Mouse (Mus musculus) urinary bladder, postnatal 4 days (tissue): Measurements from ENCODE around the gene Ada.
"Not testable (repeated sequence)": the region's sequence is repeated elsewhere in the genome, so short reads cannot be mapped to it uniquely, and the experiment has no call there.

Experiments used
- DNase-seq, 2 experiments: peaks; one replicate each; pipeline ENCODE4 v3.0.0; 2021 to 2022; ENCODE audit warnings: low spot score in 2 of 2

Ada gene

GRCm38 (mm10) chr2:163697764-163698480 is 52.1 kb downstream of the Ada start:
- peak in 1 of 2 experiments; percentile 31 for DNase-seq

- no peak for DNase-seq
Observed at GRCm38 (mm10) chr2:163696763-163697162, 53.3 kb downstream of the Ada start.

GRCm38 (mm10) chr2:163693716-163694314 is 56.2 kb downstream of the Ada start:
- DNase-seq = no peak

GRCm38 (mm10) chr2:163692873-163693612 is 57.0 kb downstream of the Ada start:
- no peak for DNase-seq

- DNase-seq = no peak
Observed at GRCm38 (mm10) chr2:163691846-163692605, 58.0 kb downstream of the Ada start.

GRCm38 (mm10) chr2:163690409-163691304 is 59.4 kb downstream of the Ada start:
- no peak for DNase-seq

- DNase-seq = no peak
Observed at GRCm38 (mm10) chr2:163689771-163690170, 60.3 kb downstream of the Ada start.

- DNase-seq = not testable (repeated sequence)
Observed at GRCm38 (mm10) chr2:163688377-163688776, 61.7 kb downstream of the Ada start.

GRCm38 (mm10) chr2:163686886-163687285 is 63.2 kb downstream of the Ada start:
- DNase-seq = no peak

- no peak for DNase-seq
Observed at GRCm38 (mm10) chr2:163686233-163686632, 63.8 kb downstream of the Ada start.

- no peak for DNase-seq
Observed at GRCm38 (mm10) chr2:163685761-163686200, 64.3 kb downstream of the Ada start.

- DNase-seq = no peak
Observed at GRCm38 (mm10) chr2:163685287-163685686, 64.8 kb downstream of the Ada start.

GRCm38 (mm10) chr2:163682344-163682743 is 67.7 kb downstream of the Ada start:
- DNase-seq = no peak

GRCm38 (mm10) chr2:163676745-163677144 is 73.3 kb downstream of the Ada start:
- no peak for DNase-seq
